Mouse (Mus musculus) urinary bladder, postnatal 36 days (tissue): ENCODE results near the gene Rplp1.

Source experiments
- DNase-seq, 2 experiments: peaks; one replicate each; pipeline ENCODE4 v3.0.0; 2022; ENCODE audit warnings: low spot score in 2 of 2, mixed read lengths in 1 of 2

Rplp1 gene

DNA sequence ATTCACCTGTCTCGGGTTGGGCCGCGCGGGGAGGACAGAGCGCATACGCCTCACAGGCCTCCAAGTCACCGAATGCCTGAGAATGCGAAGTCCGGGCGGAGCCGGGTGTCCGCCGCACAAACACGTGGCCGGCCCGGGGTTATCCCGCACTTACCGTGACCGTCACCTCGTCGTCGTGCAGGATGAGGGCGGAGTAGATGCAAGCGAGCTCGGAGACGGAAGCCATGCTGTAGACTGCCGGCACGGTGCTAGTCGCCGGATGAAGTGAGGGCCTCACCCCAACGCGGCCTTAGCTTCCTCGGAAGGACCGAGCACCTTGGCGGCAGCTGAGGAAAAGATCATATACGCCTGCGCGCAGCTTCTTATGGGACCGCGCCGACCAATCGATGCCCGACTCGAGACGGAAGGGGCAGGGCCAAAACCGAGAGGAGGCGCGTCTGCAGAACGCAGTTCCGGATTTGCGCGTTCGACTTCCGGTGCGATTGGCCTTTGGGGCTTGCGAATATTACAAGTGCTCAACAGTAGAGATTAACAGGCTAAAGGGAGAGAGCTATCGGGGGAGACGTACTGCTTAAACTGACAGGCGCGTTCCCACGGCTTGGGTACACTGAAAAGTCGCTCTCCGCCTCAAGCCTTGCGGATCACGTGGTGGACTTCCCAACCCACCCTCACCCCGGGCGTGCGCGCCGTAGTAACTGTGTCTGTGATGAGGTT lies at the start of gene Rplp1:
Rplp1 (minus strand) TSS at position 340 of the 714 bp plus-strand sequence.
- peak; percentile 93 to 96 for DNase-seq

DNA sequence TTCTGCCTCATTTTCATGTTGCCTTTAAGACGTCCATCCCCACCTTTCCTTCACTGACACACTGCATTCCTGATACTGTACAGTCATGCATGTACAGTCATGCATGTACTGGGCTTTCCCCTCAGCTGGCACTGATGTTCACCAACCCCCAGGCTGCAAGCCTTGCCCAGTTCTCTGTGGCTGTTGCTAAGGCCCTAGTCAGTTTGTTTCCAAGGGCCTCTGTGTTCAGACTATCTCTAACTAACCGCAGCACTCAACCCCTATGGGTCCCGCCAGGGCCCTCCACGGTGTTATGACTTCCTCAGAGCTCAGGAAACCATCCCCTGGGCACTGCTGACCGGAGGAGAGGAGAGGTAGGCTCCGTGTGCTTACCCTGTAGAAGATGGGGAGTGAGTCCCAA lies 49.0 kb upstream of the Rplp1 start:
- DNase-seq: no peak

DNA sequence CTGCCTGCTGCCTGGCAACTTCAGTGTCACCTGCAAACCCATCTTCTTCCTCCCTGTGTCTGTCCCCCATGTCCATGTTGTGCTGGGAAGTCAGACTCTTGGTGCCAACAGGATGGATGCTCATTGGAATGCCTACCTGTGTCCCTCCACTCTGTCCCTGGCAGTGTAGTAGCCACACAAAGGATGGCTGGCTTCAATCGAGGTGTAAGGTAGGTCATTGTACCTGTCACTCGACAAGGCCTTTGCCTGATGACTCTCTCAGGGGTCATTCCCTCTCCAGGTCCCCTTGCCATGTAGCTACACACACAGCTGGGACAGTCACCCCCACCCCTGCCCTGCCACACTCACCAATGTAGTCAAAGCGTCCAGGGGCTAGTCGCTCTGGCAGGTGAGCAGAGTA lies 46.8 kb upstream of the Rplp1 start:
- DNase-seq: no peak

DNA sequence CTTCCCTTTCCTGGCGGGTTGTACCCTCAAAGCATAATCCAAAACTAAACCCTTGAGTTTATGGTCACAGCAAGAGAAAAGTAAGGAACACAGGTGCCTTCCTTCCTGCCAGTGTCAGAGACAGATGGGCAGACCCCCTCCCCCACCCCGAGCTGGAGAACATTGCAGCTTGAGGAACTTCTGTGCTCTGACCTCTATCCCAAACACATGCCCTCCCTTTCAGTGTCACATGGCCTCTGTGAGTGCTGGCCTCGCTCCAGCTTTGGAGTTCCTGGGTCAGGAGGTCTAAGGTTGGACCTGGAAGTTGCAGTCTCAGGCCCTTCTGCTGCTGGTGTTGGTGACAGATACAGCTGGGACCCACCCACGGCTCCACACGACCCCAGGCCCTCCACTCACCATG lies 46.4 kb upstream of the Rplp1 start:
- DNase-seq: peak in 1 of 2 experiments; percentile 76

DNA sequence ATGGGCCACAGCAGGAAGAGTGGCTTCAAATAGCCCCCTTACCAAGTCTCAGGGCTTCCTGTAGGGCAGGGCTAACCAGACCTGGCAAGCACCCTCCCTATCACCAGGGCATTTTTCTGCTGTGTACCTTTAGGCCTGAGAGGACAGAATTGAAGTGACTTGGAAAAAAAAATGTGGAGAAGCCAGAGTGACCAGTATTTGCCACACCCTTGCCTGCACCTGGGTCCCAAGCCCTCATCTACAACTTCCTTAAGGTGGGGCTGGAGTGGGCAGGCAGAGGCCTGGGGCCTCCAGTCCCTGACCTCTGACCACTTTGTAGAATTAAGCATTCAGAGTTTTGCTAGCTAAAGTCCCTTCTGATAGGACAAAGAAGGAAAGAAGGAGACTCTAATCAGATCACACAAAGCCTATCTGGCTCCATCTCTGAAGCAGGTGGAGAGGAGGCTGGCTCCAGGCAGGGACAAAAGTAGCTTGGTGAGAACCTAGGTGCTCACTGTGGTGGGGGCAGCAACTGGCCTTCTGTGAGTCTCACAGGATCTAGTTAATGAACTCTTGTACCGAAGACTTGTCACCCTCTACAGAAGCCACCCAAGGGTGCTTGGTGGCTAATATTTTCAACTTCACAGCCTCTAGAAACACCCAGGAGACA lies 45.7 kb upstream of the Rplp1 start:
- peak; percentile 66 to 67 for DNase-seq

DNA sequence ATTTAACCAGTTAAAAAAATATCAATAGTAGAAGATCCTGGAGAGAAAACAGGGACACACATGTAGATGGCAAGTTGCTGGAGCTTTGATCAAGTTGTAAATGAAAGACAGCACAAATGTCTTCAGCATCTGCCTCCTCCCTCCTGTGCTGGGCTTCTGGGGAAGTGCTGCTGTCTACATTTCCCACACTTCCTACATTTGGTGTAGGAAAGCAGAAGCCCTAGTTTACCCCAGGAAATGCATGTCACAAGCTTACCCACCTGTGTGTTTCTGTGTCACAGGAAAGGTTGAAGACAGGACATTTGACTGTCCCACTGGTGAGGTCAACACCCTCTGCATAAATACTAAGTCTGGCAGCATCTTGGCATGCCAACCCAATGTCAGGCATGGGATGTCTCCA lies 40.4 kb upstream of the Rplp1 start:
- no peak for DNase-seq

DNA sequence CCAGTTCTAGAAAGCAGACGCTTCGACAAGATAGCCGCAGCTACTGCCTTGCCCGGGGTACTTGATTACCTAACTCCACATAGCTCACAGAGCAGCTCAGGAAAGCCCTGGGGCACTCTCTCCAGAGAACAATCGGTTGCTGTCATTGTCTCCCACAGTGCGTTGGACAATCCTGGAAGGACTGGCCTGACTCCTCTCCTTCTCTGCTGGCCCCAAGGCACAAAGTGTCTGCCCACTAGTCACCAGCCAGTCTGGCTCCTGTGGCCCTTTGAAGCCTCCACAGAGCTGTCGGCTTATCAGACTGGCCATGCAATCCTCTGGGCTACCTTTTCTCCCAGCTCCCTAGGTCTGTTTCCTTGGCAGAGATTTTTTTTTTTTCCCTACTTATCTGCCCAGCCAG lies 37.9 kb upstream of the Rplp1 start:
- no peak for DNase-seq

DNA sequence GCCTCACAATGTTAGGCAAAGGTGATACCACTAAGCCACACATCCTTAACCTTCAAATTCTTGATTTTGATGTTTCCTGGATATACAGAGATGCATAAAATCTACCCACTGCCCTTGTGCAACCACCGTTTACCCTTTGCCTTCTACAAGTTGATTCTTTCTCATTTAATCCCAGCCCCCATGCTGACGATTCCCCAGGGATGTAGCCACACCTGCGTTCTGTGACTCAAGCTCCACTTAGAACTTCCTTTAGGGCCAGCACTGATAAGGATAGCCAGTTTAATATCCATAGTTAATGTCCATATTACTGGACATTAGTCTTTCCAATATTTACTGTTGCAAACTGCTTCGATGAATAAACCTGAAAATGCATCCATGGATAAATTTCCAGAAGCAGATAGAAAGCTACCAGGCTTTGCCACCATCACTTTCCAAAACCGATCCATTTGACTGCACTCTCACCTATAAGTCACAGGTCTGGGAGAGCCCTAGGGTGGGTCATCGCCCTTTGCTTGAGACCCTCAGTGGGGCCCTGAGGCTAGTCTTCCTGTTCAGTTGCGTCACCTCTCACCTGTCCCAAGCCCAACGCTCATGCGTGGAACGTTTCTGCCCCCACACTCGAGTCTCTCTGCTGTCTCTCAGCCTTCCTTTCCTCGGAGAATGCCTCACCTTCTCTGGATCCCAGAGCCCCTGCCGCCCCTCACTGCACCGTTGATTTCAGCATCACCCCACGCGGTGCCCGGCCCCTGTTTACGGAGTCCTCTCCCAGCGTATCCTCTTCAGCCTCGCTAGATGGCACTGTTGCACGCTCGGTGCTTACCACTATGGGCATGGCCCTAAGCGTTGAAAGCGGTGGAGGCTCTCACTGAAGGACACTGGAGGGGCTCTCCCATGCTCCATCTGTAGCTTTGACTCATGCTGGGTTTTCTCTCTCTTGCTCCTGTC lies 33.3 kb upstream of the Rplp1 start:
- DNase-seq: peak; percentile 71 to 77

DNA sequence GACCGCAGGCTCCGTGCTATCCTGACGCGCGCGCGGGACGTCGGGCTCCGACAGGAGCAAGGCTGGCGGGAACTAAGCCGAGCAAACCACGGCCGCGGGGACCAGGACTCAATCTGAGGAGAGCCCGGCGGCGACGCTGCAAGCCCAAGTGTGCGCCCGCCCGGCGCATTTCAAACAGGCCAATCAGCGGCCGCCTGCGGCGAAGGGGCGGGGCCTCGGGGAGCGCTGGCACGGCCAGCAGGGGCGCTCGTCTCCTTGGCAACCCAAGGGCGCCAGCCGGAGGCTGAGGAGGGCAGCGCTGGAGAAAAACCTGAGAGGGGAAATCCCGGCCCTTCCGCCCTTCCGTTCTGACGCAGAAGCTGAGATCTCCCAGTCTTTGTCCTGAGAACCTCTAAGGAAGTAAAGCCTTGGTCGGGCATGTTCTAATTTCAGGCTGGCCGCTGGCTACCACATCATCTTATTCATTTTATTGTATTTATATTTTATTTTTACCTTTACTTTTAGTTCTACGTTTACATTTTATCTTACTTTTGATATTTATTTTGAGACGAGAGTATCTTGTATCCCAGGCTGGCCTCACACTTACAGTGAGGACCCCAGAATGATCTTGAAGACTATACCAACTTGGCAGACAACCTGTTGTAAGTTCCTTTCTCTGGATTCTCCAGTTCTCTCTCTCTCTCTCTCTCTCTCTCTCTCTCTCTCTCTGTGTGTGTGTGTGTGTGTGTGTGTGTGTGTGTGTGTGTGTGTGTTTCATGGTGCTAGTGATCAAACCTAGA lies 32.5 kb upstream of the Rplp1 start, which contains the start of gene Kif23:
Kif23 (minus strand) TSS at position 152 of the 779 bp plus-strand sequence.
- peak; percentile 95 to 96 for DNase-seq

DNA sequence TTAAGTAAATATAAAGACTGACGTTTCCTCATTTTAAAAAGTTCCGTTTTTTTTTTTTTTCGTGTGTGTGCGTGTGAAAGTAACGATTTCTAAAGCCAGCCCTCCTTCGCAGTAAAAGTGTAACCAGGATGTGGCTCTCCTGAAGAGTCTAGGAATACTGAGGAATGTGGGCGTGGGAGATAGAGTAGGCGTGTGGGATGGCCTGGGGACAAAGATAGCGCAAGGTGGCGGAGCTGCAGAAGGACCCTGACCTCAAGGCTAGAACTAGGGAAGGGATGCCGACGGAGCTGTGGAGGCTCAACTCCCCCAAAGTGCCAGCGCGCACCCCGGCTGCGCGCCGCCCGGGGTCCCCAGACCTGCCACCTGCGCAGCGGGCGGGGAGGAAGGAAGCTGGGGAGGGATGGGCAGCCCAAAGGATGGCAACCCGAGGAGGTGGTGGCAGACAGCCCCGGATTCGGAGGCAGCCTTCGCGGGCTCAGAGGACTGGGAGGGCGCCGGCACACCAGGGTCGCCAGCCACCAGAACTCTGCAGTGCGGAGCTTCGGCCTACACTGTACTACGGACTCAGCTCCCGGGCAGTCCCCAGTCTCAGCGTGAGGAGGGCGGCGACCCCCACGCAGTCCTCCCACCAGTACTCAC lies 31.8 kb upstream of the Rplp1 start:
- DNase-seq: no peak

DNA sequence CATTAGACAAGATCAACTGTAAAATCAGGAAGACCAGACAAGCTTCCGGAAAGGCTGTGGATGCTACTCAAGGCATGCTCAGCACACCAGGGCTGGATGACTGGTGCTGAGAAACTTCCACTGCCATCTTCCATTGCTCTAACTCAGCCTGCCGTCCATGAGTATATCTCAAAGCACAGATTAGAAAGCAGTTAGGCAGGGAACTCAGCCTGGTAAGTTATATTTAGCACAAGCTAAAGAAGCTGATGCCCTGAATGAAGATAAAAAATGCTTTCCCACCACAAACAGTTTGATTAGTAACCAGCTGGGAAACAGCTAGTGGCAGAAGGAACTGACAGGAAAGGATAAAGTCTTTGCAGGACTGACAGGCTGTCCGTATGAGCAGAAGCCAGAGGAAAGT lies 26.7 kb upstream of the Rplp1 start:
- DNase-seq: no peak

DNA sequence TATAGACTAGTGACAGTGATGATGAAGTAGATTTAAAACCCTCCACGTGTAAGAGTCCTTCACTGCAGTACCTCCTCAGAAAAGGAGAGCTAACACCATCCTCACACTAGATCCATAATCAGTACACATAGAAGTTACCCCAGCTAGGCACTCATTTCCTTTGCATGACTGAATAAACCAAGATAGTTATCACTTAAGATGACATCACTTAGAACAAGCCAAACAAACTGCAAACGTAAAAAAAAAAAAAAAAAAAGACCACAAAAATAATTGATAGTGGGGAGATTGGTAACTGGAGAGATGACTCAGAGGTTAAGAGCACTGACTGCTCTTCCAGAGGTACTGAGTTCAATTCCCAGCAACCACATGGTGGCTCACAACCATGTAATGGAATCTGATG lies 19.0 kb upstream of the Rplp1 start:
- DNase-seq: no peak

DNA sequence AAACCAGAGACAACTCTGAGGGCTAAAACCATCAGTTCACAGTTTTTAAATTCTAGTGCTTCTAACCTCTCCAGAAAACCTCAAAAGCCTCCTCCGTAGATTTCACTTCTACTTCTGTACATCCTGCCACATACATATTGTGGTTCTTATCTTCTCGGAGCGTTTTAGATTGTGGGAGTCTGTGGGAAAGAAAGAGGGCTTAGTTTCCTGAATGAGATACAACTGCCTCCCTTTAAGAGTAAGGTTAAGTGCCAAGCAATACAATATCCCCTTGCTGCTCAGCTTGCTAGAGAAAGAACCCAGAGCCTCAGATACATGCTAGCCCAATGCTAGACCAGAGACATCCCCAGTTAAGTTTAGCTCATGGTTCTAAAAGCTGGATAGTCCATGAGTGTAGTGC lies 17.7 kb upstream of the Rplp1 start:
- no peak for DNase-seq

DNA sequence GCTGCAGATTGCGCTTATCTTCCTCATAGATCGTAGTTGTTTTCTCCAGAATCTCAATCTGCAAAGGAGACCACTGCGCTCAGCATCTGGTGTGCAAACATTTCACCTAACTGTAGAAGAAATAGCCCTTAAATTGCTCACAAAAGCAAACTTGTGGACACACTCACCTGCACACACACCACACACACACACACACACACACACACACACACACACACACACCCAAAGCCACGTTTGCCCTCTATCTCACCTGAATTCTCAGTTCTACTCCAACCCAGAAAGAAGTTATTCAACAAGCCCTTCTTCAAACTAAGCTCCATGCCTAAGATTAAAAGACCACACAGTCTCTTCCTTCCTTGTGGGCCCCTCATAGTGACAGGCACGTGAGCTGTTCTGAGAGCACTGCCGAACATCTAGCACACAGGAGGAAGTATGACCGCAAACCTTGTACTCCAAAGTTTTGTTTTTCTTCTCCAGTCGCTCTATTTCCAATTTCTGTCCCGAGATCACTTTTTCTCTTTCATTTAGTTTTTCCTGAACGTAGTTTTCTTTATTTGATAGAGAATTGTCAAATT lies 10.8 kb upstream of the Rplp1 start:
- no peak for DNase-seq

DNA sequence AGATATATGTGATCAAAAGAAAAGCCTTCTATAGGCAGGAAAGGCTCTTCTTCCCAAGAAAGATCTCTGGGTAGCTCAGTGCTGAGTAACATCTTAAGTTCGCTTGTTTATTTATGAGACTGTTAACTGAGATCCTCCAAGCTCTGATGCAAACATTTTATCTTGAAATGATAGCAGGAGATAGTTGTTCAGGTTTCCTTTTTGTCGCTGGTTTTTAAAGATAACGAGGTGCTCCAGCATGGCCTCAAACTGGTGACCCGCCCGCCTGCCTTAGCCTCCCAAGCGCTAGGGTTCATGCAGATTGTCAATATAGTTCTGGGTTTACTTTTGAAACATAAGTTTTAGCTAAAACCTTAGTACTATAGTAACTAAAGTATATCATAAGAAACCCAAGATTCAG lies 6.0 kb upstream of the Rplp1 start:
- DNase-seq: no peak

DNA sequence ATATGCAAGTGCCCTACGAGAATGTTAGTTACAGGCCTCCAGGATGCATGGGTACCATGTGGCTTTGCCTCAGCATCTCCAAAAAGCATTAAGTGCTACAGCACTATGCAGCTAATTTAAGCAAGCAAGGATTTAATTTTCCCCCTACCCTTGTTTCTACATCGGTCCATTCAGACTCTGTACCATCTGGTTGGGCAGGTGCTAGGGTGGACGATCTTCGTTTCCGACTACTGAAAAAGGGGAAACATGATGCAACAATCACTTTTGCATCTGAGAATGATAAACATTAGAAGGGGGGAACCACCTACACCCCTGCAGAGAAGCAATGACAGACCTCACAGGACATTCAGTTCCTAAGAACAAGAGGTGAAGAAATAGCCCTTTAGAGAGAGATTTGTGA lies 5.1 kb upstream of the Rplp1 start:
- no peak for DNase-seq

DNA sequence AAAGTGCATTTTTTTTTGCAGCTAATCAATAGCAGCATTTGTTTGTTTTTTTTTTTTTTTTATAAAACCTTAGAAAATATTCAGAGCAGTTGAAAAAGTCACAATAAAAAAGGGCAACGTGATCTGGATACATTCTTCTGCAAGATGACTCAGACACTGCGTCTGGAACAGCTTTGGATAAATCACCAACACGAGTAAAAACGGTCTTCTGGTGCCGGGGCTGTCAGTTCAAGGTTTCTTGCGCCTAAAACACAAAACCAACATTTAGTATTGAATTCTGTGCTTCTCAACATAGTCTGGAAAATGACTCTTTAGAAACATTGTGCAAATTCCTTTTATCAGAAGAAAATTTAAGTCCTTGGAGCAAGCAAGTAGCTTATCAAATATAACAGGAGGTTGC lies 3.1 kb upstream of the Rplp1 start:
- no peak for DNase-seq

DNA sequence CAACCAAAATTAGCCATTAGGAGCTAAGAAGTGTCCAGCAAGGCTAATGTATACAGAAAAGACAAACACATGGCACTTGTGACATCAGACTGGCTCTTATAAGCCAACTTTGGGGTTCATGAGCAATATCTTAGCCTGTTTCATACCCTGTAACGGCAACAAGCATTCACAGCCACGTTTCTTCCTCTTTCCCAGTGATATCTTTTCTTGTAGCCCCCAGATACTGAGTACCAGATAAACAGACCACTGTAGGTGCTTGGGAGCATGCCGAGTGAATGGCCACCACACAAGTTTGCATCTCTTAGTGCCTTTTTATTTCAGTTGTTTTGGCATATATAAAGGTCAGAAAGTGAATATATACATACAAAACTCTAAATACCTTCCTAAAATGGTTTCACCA lies 2.6 kb upstream of the Rplp1 start:
- DNase-seq: no peak

DNA sequence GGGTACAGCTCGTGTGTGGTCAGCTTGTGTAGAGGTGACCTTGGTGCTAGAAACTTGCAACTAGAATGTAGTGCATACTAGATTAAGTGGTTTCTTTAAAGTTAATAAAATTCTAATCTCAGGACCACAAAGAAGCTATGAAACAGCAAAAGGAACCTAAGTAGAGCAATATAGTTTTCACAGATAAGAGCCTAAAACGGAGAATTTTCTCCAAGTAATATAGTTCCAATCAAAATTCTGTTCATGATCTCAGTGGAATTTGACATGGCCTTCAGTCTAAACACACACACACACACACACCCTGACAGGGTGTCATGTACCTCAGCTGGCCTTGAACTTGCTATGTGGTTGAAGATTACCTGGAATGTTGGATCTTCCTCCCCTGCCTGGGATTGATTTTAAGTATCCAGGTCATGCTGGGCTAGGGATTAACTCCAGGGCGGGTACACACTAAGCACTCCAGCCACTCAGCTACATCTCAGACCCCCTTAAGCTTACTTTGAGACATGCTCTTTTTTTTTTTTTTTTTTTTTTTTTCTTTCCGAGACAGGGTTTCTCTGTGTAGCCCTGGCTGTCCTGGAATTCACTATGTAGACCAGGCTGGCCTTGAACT lies 1.2 kb upstream of the Rplp1 start:
- DNase-seq: no peak

DNA sequence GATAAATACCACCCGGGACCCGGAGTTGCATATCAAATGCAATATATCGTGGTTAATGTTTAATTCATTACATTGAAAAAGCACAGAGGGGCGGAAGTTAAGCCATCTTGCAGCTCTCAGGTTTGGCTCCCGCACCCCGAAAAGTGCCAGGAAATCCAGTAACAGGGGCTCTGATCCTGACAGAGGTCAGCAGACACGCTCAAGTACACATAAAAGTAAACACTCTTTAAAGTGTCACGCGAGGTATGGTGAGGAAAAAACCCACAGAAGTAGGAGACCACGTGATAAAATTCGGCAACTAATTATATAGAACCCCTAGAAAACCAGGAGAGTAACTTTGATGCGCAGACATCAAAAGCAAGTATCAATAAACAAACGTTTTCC lies 567 bp upstream of the Rplp1 start:
- no peak for DNase-seq
